Mouse (Mus musculus): Measurements from ENCODE around the gene Ttll9.
A peak's percentile ranks its signal among the peaks of the same experiment; 100 is the strongest.

Ttll9 gene

GRCm38 (mm10) chr2:153013724-153014515 lies 51.6 kb downstream of the Ttll9 start:
- no peak for DNase-seq (ENCODE audit: low spot score)

- DNase-seq (ENCODE audit: low spot score), result peak; percentile 79
These were observed 52.7 kb downstream of the Ttll9 start, which contains the start of gene Pdrg1 for GRCm38 (mm10) chr2:153014758-153015593. Gene Pdrg1 (minus strand): TSS chr2:153015427.

- DNase-seq (ENCODE audit: low spot score), result no peak
These were observed 53.5 kb downstream of the Ttll9 start for GRCm38 (mm10) chr2:153015804-153016203.

- no peak for DNase-seq (ENCODE audit: low spot score)
These were observed 54.5 kb downstream of the Ttll9 start for GRCm38 (mm10) chr2:153016786-153017185.

- no peak for DNase-seq (ENCODE audit: low spot score)
These were observed 57.1 kb downstream of the Ttll9 start for GRCm38 (mm10) chr2:153019355-153019754.

GRCm38 (mm10) chr2:153021163-153021562 lies 58.9 kb downstream of the Ttll9 start:
- no peak for DNase-seq (ENCODE audit: low spot score)

- DNase-seq (ENCODE audit: low spot score), result no peak
These were observed 60.6 kb downstream of the Ttll9 start for GRCm38 (mm10) chr2:153022855-153023254.

GRCm38 (mm10) chr2:153026052-153026451 lies 63.8 kb downstream of the Ttll9 start:
- DNase-seq (ENCODE audit: low spot score), result no peak

- no peak for DNase-seq (ENCODE audit: low spot score)
These were observed 65.2 kb downstream of the Ttll9 start for GRCm38 (mm10) chr2:153027501-153027900.

GRCm38 (mm10) chr2:153030422-153030821 lies 68.1 kb downstream of the Ttll9 start:
- no peak for DNase-seq (ENCODE audit: low spot score)

- DNase-seq (ENCODE audit: low spot score), result no peak
These were observed 69.1 kb downstream of the Ttll9 start, which contains the start of gene Xkr7 for GRCm38 (mm10) chr2:153031126-153032082. Gene Xkr7 (plus strand): TSS chr2:153031852.

- DNase-seq (ENCODE audit: low spot score), result peak; percentile 40
These were observed 70.0 kb downstream of the Ttll9 start for GRCm38 (mm10) chr2:153032083-153032842.

GRCm38 (mm10) chr2:153032973-153033372 lies 70.7 kb downstream of the Ttll9 start:
- DNase-seq (ENCODE audit: low spot score), result no peak

- no peak for DNase-seq (ENCODE audit: low spot score)
These were observed 71.4 kb downstream of the Ttll9 start for GRCm38 (mm10) chr2:153033545-153034230.

- no peak for DNase-seq (ENCODE audit: low spot score)
These were observed 74.4 kb downstream of the Ttll9 start for GRCm38 (mm10) chr2:153036690-153037089.

- DNase-seq (ENCODE audit: low spot score), result no peak
These were observed 81.6 kb downstream of the Ttll9 start for GRCm38 (mm10) chr2:153043886-153044285.

- DNase-seq (ENCODE audit: low spot score), result no peak
These were observed 83.6 kb downstream of the Ttll9 start for GRCm38 (mm10) chr2:153045884-153046299.

- no peak for DNase-seq (ENCODE audit: low spot score)
These were observed 85.7 kb downstream of the Ttll9 start for GRCm38 (mm10) chr2:153047828-153048465.

- DNase-seq (ENCODE audit: low spot score), result no peak
These were observed 87.2 kb downstream of the Ttll9 start for GRCm38 (mm10) chr2:153049288-153049996.

Data from urinary bladder, postnatal 10 days (tissue).